11 mouse cellular contexts compared by ENCODE assay signal in genomic region chr5:75214520-75214919, GRCm38 (mm10).
A peak's percentile ranks its signal among the peaks of the same experiment; 100 is the strongest.
DNase-seq lines count a peak whose midpoint lies in the region; ATAC-seq and TF ChIP-seq lines count a peak whose summit lies in the region.
"Had no signal": no experiment of that assay in that cellular context is flagged by ENCODE, and none has a peak within 500 bp of the region (broad histone marks: within the 10 kb centered on the region; RNA-seq: fewer than 3 reads in every experiment).

No protein-coding gene starts in this region.

- no peak overlapping the region for H3K9ac ChIP-seq in liver, adult 2 months (ENCODE audit: low read depth, low read length)
- H3K9ac ChIP-seq in liver, embryonic 11.5 days (ENCODE audit: low read depth, low read length): no peak overlapping the region
- no peak overlapping the region for H3K9ac ChIP-seq in midbrain, postnatal 0 days (replicated peaks; ENCODE audit: low read length, poor library complexity, severe bottlenecking)
- H3K9ac ChIP-seq: embryonic facial prominence, embryonic 15.5 days; liver, embryonic 13.5 days; stomach, embryonic 15.5 days had no signal

- no peaks in the 10 kb centered on the region for H3K79me2 ChIP-seq in liver, adult 2 months (ENCODE audit: control insufficient read depth, insufficient read depth, low read length)

- no peak for TF ChIP-seq POLR2A in cerebellum, adult 2 months (IDR thresholded peaks at IDR 0.05; ENCODE audit: borderline replicate concordance, insufficient read depth, low read length)
- no peak for TF ChIP-seq POLR2A in liver, adult 2 months (IDR thresholded peaks at IDR 0.05; ENCODE audit: extremely low read depth, insufficient read depth, low read length)

- DNase-seq in cerebellum, adult 2 months: peak in 1 of 2 experiments; percentile 8
- DNase-seq in cerebellum, adult 11-12 months: no peak
- peak; percentile 7 for DNase-seq in liver, adult 2 months (ENCODE audit: extremely low read depth, low read depth, low spot score)
- no peak for DNase-seq in liver, embryonic 11.5 days (ENCODE audit: low spot score)
- DNase-seq in embryonic facial prominence, embryonic 10.5 days (ENCODE audit: low spot score): peak; percentile 27
- DNase-seq in midbrain, postnatal 0 days (ENCODE audit: low spot score): peak; percentile 80
- no peak for DNase-seq in urinary bladder, adult 2 months (ENCODE audit: low spot score)
- no peak for DNase-seq in layer of hippocampus, postnatal 10 days (ENCODE audit: low spot score in 2 of 2)
- DNase-seq: liver, embryonic 13.5 days had no signal

- no peaks in the 10 kb centered on the region for H3K4me1 ChIP-seq in cerebellum, adult 2 months (ENCODE audit: control insufficient read depth, insufficient read depth, low read length)
- H3K4me1 ChIP-seq in liver, adult 2 months (ENCODE audit: control insufficient read depth, insufficient read depth, low read length): no peaks in the 10 kb centered on the region
- H3K4me1 ChIP-seq in liver, embryonic 11.5 days (replicated peaks; ENCODE audit: control insufficient read depth, insufficient read depth, low read length): no peaks in the 10 kb centered on the region
- H3K4me1 ChIP-seq in embryonic facial prominence, embryonic 10.5 days: peaks cover 12% of the 10 kb centered on the region
- H3K4me1 ChIP-seq in midbrain, postnatal 0 days (ENCODE audit: insufficient read depth, low read length): no peaks in the 10 kb centered on the region
- H3K4me1 ChIP-seq: embryonic facial prominence, embryonic 15.5 days; liver, embryonic 13.5 days had no signal

- ATAC-seq in liver, embryonic 11.5 days (replicated peaks; ENCODE audit: low FRiP score): no peak
- no peak for ATAC-seq in midbrain, postnatal 0 days (ENCODE audit: low FRiP score)

- WGBS in cerebellum, adult 2 months: 51% methylated on average over 6 of the region's 6 CpGs
- 44% methylated on average over 6 of the region's 6 CpGs for WGBS in liver, adult 2 months
- WGBS in liver, embryonic 11.5 days: 50% methylated on average over 6 of the region's 6 CpGs
- WGBS in embryonic facial prominence, embryonic 10.5 days: 56% methylated on average over 6 of the region's 6 CpGs
- 49% methylated on average over 6 of the region's 6 CpGs for WGBS in midbrain, postnatal 0 days

- no peak overlapping the region for H3K27ac ChIP-seq in cerebellum, adult 2 months (ENCODE audit: insufficient read depth, low read length)
- H3K27ac ChIP-seq in liver, adult 2 months (replicated peaks; ENCODE audit: insufficient read depth, low read depth, low read length): no peak overlapping the region
- H3K27ac ChIP-seq in liver, embryonic 11.5 days (ENCODE audit: low read depth, low read length): no peak overlapping the region
- no peak overlapping the region for H3K27ac ChIP-seq in embryonic facial prominence, embryonic 10.5 days (replicated peaks)
- H3K27ac ChIP-seq in midbrain, postnatal 0 days (ENCODE audit: low read depth, low read length): no peak overlapping the region
- H3K27ac ChIP-seq: embryonic facial prominence, embryonic 15.5 days; liver, embryonic 13.5 days; stomach, embryonic 15.5 days had no signal

- TF ChIP-seq CTCF in cerebellum, adult 2 months (IDR thresholded peaks at IDR 0.05; ENCODE audit: borderline replicate concordance, insufficient read depth, low read depth, low read length): peak; percentile 22; the same call in 1 of the 2 replicates
- peak; percentile 33 for TF ChIP-seq CTCF in liver, adult 2 months (IDR thresholded peaks at IDR 0.05; ENCODE audit: low read depth, low read length)
- peak; percentile 90 for TF ChIP-seq CTCF in midbrain, postnatal 0 days (IDR thresholded peaks at IDR 0.05)

- no peaks in the 10 kb centered on the region for H3K9me3 ChIP-seq in liver, embryonic 11.5 days (ENCODE audit: control insufficient read depth, low read length)
- H3K9me3 ChIP-seq in embryonic facial prominence, embryonic 10.5 days: no peaks in the 10 kb centered on the region
- H3K9me3 ChIP-seq in midbrain, postnatal 0 days (ENCODE audit: low read length): no peaks in the 10 kb centered on the region
- H3K9me3 ChIP-seq: embryonic facial prominence, embryonic 15.5 days; liver, embryonic 13.5 days; stomach, embryonic 15.5 days had no signal

- no peaks in the 10 kb centered on the region for H3K36me3 ChIP-seq in liver, adult 2 months (ENCODE audit: control insufficient read depth, insufficient read depth, low read length)
- H3K36me3 ChIP-seq in liver, embryonic 11.5 days (ENCODE audit: control insufficient read depth, insufficient read depth, low read length): no peaks in the 10 kb centered on the region
- H3K36me3 ChIP-seq in embryonic facial prominence, embryonic 10.5 days (replicated peaks): no peaks in the 10 kb centered on the region
- H3K36me3 ChIP-seq in midbrain, postnatal 0 days (ENCODE audit: insufficient read depth, low read length): no peaks in the 10 kb centered on the region
- H3K36me3 ChIP-seq: embryonic facial prominence, embryonic 15.5 days; liver, embryonic 13.5 days; stomach, embryonic 15.5 days had no signal

- H3K4me2 ChIP-seq in liver, embryonic 11.5 days: no peak overlapping the region
- H3K4me2 ChIP-seq in midbrain, postnatal 0 days (ENCODE audit: low read depth, low read length, poor library complexity, severe bottlenecking): no peak overlapping the region
- H3K4me2 ChIP-seq: embryonic facial prominence, embryonic 15.5 days; liver, embryonic 13.5 days; stomach, embryonic 15.5 days had no signal

- H3K27me3 ChIP-seq in cerebellum, adult 2 months (ENCODE audit: control insufficient read depth, insufficient read depth, low read length): no peaks in the 10 kb centered on the region
- H3K27me3 ChIP-seq in liver, adult 2 months (ENCODE audit: control insufficient read depth, insufficient read depth, low read length): no peaks in the 10 kb centered on the region
- H3K27me3 ChIP-seq in liver, embryonic 11.5 days (replicated peaks; ENCODE audit: control insufficient read depth, insufficient read depth, low read length): no peaks in the 10 kb centered on the region
- H3K27me3 ChIP-seq in embryonic facial prominence, embryonic 10.5 days (replicated peaks; ENCODE audit: low read depth, poor library complexity, severe bottlenecking): no peaks in the 10 kb centered on the region; the same call in 1 of the 2 replicates
- no peaks in the 10 kb centered on the region for H3K27me3 ChIP-seq in midbrain, postnatal 0 days (ENCODE audit: insufficient read depth, low read length)
- H3K27me3 ChIP-seq: embryonic facial prominence, embryonic 15.5 days; liver, embryonic 13.5 days; stomach, embryonic 15.5 days had no signal

- H3K4me3 ChIP-seq in cerebellum, adult 2 months (replicated peaks; ENCODE audit: insufficient read depth, low read depth, low read length): no peak overlapping the region
- no peak overlapping the region for H3K4me3 ChIP-seq in liver, adult 2 months (ENCODE audit: insufficient read depth, low read depth, low read length)
- H3K4me3 ChIP-seq in liver, embryonic 11.5 days (ENCODE audit: low read depth, low read length): no peak overlapping the region
- H3K4me3 ChIP-seq in embryonic facial prominence, embryonic 10.5 days: no peak overlapping the region
- H3K4me3 ChIP-seq in midbrain, postnatal 0 days (ENCODE audit: low read depth, low read length): no peak overlapping the region
- H3K4me3 ChIP-seq: embryonic facial prominence, embryonic 15.5 days; liver, embryonic 13.5 days; stomach, embryonic 15.5 days had no signal

Comparison
In these comparisons a context has a peak if more than half of its experiments do, and no peak if none do; other contexts are left out.
1. DNase-seq: peak in liver, adult 2 months (single experiment), embryonic facial prominence, embryonic 10.5 days (single experiment) and midbrain, postnatal 0 days (single experiment); none in cerebellum, adult 11-12 months (single experiment), liver, embryonic 11.5 days (single experiment), urinary bladder, adult 2 months (single experiment) and layer of hippocampus, postnatal 10 days (0 of 2).
2. CTCF ChIP-seq: peak in every context shown above with its lines; median percentile 90 in midbrain, postnatal 0 days; 33 in liver, adult 2 months; 22 in cerebellum, adult 2 months.